Mouse (Mus musculus): ENCODE measurements around the gene Fgfr2.

DNA sequence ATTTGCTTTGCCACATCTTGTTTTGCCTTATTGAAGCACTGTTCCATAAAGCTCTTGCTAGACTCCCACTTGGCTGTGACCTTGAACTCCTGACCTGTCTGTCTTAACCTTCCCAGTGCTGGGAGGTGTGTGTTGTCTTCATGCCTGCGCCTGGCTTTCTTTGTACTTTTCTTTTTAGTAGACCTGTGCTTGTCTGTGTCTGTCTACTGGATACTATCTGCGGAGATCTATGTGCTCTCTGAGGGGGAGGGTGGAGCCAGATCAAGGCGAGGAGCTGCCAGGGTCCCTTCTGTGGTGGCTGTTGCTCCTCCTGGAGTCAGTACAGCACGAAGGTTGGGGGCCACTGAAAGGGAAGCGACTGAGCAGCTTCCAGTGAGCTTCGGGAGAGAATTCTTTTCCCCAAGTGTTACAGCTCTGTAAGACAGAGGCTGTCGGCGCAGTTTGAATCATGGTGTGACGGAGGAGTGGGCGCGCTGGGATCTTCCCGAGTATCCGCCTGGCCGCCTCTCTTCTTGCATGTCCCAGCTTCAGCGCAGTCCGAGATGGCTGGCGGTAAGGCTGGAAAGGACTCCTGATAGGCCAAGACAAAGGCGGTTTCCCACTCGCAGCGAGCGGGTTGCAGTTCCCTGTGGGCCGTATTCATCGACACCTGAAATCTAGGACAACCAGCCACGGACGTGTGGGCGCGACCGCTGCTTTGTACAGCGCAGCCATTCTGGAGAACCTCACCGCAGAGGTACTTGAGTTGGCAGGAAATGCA is 2356.6 kb downstream of the Fgfr2 start:
- TF ChIP-seq CTCF (IDR thresholded peaks at IDR 0.05; ENCODE audit: insufficient read depth, low read length): no peak
- TF ChIP-seq POLR2A (IDR thresholded peaks at IDR 0.05; ENCODE audit: borderline replicate concordance, extremely low read depth, low read depth, low read length): no peak
